ENCODE assay signal across 21 mouse cellular contexts in genomic region chr2:117486447-117486846, GRCm38 (mm10).
DNase-seq lines count a peak whose midpoint lies in the region; TF ChIP-seq lines count a peak whose summit lies in the region.
"Had no signal": no experiment of that assay in that cellular context is flagged by ENCODE, and none has a peak within 500 bp of the region (broad histone marks: within the 10 kb centered on the region; RNA-seq: fewer than 3 reads in every experiment).

No protein-coding gene starts in this region.

- no peak overlapping the region for H3K4me3 ChIP-seq in embryonic fibroblast, embryonic 13.5 days (ENCODE audit: insufficient read depth, low read length)
- H3K4me3 ChIP-seq: gastrocnemius, adult 2 months; heart, embryonic 10.5 days; hindbrain, embryonic 15.5 days; limb, embryonic 12.5 days; midbrain, embryonic 13.5 days; myocyte had no signal

- no peak for TF ChIP-seq CTCF in embryonic fibroblast, embryonic 13.5 days (IDR thresholded peaks at IDR 0.05; ENCODE audit: borderline replicate concordance, insufficient read depth, low read length)

- H3K4me1 ChIP-seq in embryonic fibroblast, embryonic 13.5 days (ENCODE audit: control insufficient read depth, insufficient read depth, low read length), result no peaks in the 10 kb centered on the region
- H3K4me1 ChIP-seq: heart, embryonic 10.5 days; hindbrain, embryonic 15.5 days; limb, embryonic 12.5 days; midbrain, embryonic 13.5 days had no signal

- TF ChIP-seq POLR2A in embryonic fibroblast, embryonic 13.5 days (IDR thresholded peaks at IDR 0.05; ENCODE audit: low read depth, low read length), result no peak

- DNase-seq in gastrocnemius, adult 18-20 months (ENCODE audit: low spot score), result peak; percentile 2
- no peak for DNase-seq in gastrocnemius, adult 8-10 months (ENCODE audit: low spot score in 2 of 2)
- DNase-seq in lung, postnatal 10 days, result peak; percentile 43
- DNase-seq in lung, postnatal 4 days, result no peak
- peak; percentile 4 for DNase-seq in lung, postnatal 25 days (ENCODE audit: low spot score)
- no peak for DNase-seq in embryo, embryonic 10.5 days (ENCODE audit: low spot score)
- DNase-seq in cerebellum, adult 11-12 months, result no peak
- DNase-seq: B cell, adult 2 months; cerebellum, adult 9-10 months; gastrocnemius, adult 2 months; kidney, postnatal 10 days; thymus, postnatal 25 days had no signal

- H3K27ac ChIP-seq in embryonic fibroblast, embryonic 13.5 days (ENCODE audit: insufficient read depth, low read length), result 0 out of 2 replicates have a peak overlapping the region, but pooled peaks have one; percentile 1
- H3K27ac ChIP-seq: gastrocnemius, adult 2 months; heart, embryonic 10.5 days; hindbrain, embryonic 15.5 days; limb, embryonic 12.5 days; liver, embryonic 14.5 days; macrophage; midbrain, embryonic 13.5 days; stomach, postnatal 0 days had no signal

Comparison
In these comparisons a context has a peak if more than half of its experiments do, and no peak if none do; other contexts are left out.
1. DNase-seq: peak in gastrocnemius, adult 18-20 months (single experiment), lung, postnatal 10 days (single experiment) and lung, postnatal 25 days (single experiment); none in gastrocnemius, adult 8-10 months (0 of 2), lung, postnatal 4 days (0 of 2), embryo, embryonic 10.5 days (single experiment) and cerebellum, adult 11-12 months (single experiment).